Mouse (Mus musculus) CD4-positive naive resting alpha-beta T cell, adult 76 days (primary cell): ENCODE results near the gene Slco1b2. TPM values are rescaled to one million over a fixed set of nuclear protein-coding genes. Genes with fewer than 3 reads are reported as not detected.

Source experiments
- total RNA-seq: library from RNA; stranded (reverse); gene quantifications from one replicate; pipeline ENCODE4 v1.2.4, GENCODE M21; 2023

Gene Slco1b2
- not detected for total RNA-seq

GRCm38 (mm10) chr6:141629291-141629690 is at the start of gene Slco1b2:
TSS of gene Slco1b2 (plus strand) at chr6:141629518.

Other genes with a start within 250 kb of the Slco1b2 start
- not detected for gene Slco1c1, start 105.2 kb upstream of the Slco1b2 start, total RNA-seq
- not detected for gene Gm5724, start 144.3 kb downstream of the Slco1b2 start, total RNA-seq
- gene Slco1a4, start 226.7 kb downstream of the Slco1b2 start, total RNA-seq: not detected